Mouse (Mus musculus): ENCODE measurements around the gene Pik3cd.

DNA sequence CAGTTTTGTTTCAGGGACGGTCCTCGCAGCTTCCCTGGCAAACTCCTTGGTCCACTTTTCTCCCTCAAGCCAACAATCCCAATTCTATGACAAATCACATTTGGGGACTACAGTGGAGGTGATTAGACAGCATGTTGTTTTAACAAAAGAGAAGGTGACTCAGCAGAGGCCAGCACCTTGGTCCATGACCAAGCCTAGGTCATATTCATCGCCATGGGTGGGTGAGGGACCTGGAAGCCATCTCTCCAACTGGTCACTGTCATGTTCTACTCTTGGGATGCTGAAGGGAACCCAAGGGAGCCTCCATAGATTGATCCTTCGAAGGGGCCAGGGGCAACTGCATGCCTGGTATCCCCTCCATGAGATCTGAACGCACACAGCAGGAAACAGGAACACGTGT is 31.9 kb upstream of the Pik3cd start:
- TF ChIP-seq CTCF (IDR thresholded peaks at IDR 0.05; ENCODE audit: extremely low read depth, insufficient read length, insufficient replicate concordance, low read depth, low read length), result no peak
- TF ChIP-seq POLR2A (IDR thresholded peaks at IDR 0.05; ENCODE audit: low read depth, low read length), result no peak
